Mouse (Mus musculus) forebrain, postnatal 0 days (tissue): Measurements from ENCODE around the gene Syt14. TPM values are rescaled to one million over a fixed set of nuclear protein-coding genes. Genes with fewer than 3 reads are reported as not detected.

ENCODE experiments used
- ATAC-seq: fragments of 200-750 bp; cut with Nextera tagmentation; 2 replicates; pipeline ENCODE4 v1.8.0; 2017; ENCODE audit warnings: mild to moderate bottlenecking, moderate library complexity
- DNase-seq: peaks from one replicate; pipeline ENCODE4 v3.0.0-alpha.2; 2015
- H3K27ac ChIP-seq: fragments of 300-500 bp; sonication (generic); 2 replicates; pipeline ENCODE4 v1.5.1; 2014; ENCODE audit warnings: low read depth, mild to moderate bottlenecking, antibody characterized with exemption, low read length, moderate library complexity, mixed read lengths
- H3K27me3 ChIP-seq: fragments of 300-500 bp; sonication (generic); 2 replicates; pipeline ENCODE4 v1.6.1; 2014; ENCODE audit warnings: mild to moderate bottlenecking, low read length, mixed read lengths; ENCODE audit not compliant: insufficient read depth
- H3K36me3 ChIP-seq: fragments of 300-500 bp; sonication (generic); 2 replicates; pipeline ENCODE4 v1.6.1; 2014; ENCODE audit warnings: mild to moderate bottlenecking, moderate library complexity; ENCODE audit not compliant: insufficient read depth
- H3K4me1 ChIP-seq: fragments of 300-500 bp; sonication (generic); 2 replicates; pipeline ENCODE4 v1.6.1; 2014; ENCODE audit warnings: antibody characterized with exemption; ENCODE audit not compliant: insufficient read depth
- H3K4me2 ChIP-seq: fragments of 300-500 bp; sonication (generic); 2 replicates; pipeline ENCODE4 v1.6.1; 2014; ENCODE audit warnings: low read depth, mild to moderate bottlenecking, moderate library complexity
- H3K4me3 ChIP-seq: fragments of 300-500 bp; sonication (generic); 2 replicates; pipeline ENCODE4 v1.5.1; 2014; ENCODE audit warnings: low read depth, low read length, mixed read lengths
- H3K9ac ChIP-seq: fragments of 300-500 bp; sonication (generic); 2 replicates; pipeline ENCODE4 v1.6.1; 2014; ENCODE audit warnings: mild to moderate bottlenecking
- H3K9me3 ChIP-seq: fragments of 300-500 bp; sonication (generic); 2 replicates; pipeline ENCODE4 v1.6.1; 2016; ENCODE audit warnings: low read length
- CTCF ChIP-seq: sonication (generic); IDR thresholded peaks from 2 replicates; pipeline ENCODE4 v1.5.1; 2016; ENCODE audit warnings: antibody characterized with exemption, control low read depth, low read depth
- WGBS: fragments of 180-500 bp; shearing (Covaris S2); extraction: QIAGEN DNeasy Blood & Tissue Kit; methylation state at CpG from one replicate; pipeline ENCODE4 v1.1.7; 2014; 5-methylcytosine and 5-hydroxymethylcytosine counted together
- polyA plus RNA-seq: library from polyadenylated mRNA; unstranded; fragments of >200 nt; fragmentation: Nextera tagmentation; extraction: Ambion mirVana; gene quantifications from 2 replicates; pipeline ENCODE4 v1.2.1, GENCODE M21; 2015
- total RNA-seq: library from RNA; depleted of rRNA; stranded (reverse); fragments of >200 nt; gene quantifications from 2 replicates; pipeline ENCODE4 v1.2.3, GENCODE M21; 2014

Syt14 gene
- total and polyA plus RNA-seq, 2 experiments from 2014 or later = 4.6 to 16.7 TPM

DNA sequence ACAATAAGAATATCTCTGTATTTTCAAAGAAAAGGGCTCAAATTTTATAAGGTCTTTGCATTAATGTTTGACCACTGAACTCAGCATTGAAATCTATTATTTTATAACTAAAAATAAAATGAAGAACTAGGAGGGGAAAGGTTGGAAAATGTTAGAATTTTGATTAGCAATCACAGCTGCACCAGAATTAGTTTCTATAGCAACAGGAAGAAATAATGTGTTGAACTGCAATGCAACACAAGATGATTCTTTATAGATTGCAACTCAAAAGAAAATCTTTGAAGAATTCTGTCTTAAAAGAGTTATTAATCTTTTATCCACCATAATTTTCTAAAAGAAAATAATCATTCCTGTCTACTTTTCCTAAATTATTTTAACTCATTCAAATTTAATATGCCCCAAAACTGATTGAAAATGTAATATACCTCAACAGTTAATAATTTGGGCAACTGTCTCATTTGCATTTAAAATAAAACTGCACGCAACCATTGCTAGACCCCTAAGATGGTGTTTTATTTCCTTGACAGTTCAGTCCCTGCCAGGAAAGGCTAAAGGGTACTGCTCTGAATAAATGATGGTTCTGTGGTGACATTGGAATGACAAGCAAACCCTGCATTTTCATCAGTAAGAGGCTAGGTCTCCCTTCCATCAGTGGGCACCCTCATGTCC is 88.3 kb downstream of the Syt14 start:
- Histone ChIP-seq H3K4me1 (peaks cover 6% of the 10 kb centered on the region; the same call in 1 of the 2 replicates), H3K9ac (no peak overlapping the region), H3K27me3 (no peaks in the 10 kb centered on the region), H3K36me3 (no peaks in the 10 kb centered on the region; the same call in 1 of the 2 replicates), H3K4me2 (peak overlapping the region; percentile 23; the same call in 1 of the 2 replicates), H3K27ac (peak overlapping the region; percentile 85), H3K9me3 (no peaks in the 10 kb centered on the region), H3K4me3 (no peak overlapping the region)
- 13% methylated on average over 1 of the region's 1 CpGs for WGBS
- TF ChIP-seq CTCF = no peak
- DNase-seq (peak; percentile 16), ATAC-seq (peak; percentile 72; the same call in 1 of the 2 replicates)

DNA sequence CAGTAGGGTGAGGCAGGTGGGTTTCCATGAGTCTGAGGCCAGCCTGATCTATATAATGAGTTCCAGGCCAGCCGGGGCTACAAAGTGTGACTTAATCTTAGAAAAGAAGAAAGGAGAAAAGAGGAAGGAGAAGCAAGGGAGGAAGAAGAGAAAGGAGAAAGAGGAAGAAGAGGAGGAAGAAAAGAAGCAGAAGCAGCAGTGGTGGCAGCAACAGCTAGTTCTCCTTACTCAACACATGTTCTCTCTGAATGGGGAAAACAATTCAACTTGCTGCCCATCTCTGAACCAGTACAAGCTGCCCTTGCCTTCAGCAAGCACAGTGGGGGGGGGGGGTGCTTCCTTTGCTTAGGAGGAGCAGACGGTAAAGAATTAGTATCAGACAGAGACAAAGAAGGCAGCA is 96.5 kb downstream of the Syt14 start:
- Histone ChIP-seq H3K27me3 (no peaks in the 10 kb centered on the region), H3K36me3 (no peaks in the 10 kb centered on the region; the same call in 1 of the 2 replicates), H3K4me3 (no peak overlapping the region), H3K9ac (no peak overlapping the region), H3K27ac (no peak overlapping the region), H3K9me3 (no peaks in the 10 kb centered on the region), H3K4me1 (no peaks in the 10 kb centered on the region), H3K4me2 (no peak overlapping the region)
- 53% methylated on average over 2 of the region's 2 CpGs for WGBS
- DNase-seq (no peak), ATAC-seq (no peak)
- no peak for TF ChIP-seq CTCF

DNA sequence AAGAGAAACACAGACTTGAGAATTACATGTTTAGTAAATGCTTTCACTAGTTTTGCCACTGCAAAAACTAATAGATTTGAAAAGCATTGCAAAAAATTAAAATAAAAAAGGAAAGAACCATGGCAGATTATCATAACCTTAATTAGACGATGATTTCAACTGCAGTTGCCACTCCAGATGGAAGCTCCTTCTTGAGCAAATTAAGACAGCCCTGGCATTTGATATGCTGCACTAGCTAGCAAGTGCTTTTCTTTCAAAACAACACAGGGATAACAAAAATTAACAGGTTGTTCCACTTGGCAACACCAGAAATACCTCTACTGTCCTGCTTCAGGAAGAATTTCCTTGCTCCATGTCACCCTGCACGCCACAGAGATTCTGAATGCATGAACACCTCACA is 97.6 kb downstream of the Syt14 start:
- H3K36me3 ChIP-seq = no peaks in the 10 kb centered on the region; the same call in 1 of the 2 replicates
- no peaks in the 10 kb centered on the region for H3K9me3 ChIP-seq
- peak; percentile 56 for ATAC-seq
- H3K27me3 ChIP-seq = no peaks in the 10 kb centered on the region
- no peak overlapping the region for H3K4me3 ChIP-seq
- H3K27ac ChIP-seq = peak overlapping the region; percentile 45; the same call in 1 of the 2 replicates
- 54% methylated on average over 2 of the region's 2 CpGs for WGBS
- no peaks in the 10 kb centered on the region for H3K4me1 ChIP-seq
- TF ChIP-seq CTCF = no peak
- no peak overlapping the region for H3K9ac ChIP-seq
- peak; percentile 53 for DNase-seq
- H3K4me2 ChIP-seq = no peak overlapping the region

DNA sequence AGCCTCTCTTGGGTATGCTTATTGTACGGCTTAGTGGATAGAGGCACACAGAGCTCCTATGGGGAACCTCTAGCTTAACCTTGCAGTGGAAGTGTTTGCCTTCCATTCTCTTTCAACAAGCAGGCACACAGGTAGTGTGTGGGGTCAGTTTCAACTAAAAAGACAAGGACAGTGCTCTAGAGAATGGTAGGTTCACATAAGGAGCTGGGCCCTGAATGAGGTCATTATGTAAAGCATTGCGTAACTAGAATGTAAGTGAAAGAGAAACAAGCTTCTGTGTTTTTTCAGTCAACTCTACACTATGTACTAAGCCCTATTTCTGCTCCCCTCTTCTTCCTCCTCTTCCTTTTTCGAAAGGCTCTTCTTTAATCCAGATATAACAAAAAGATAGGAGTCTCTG is 103.8 kb downstream of the Syt14 start:
- Histone ChIP-seq H3K9me3 (no peaks in the 10 kb centered on the region), H3K4me3 (no peak overlapping the region), H3K27ac (no peak overlapping the region), H3K4me1 (no peaks in the 10 kb centered on the region), H3K4me2 (no peak overlapping the region), H3K9ac (no peak overlapping the region), H3K27me3 (no peaks in the 10 kb centered on the region), H3K36me3 (peaks cover 3% of the 10 kb centered on the region; the same call in 1 of the 2 replicates)
- no peak for TF ChIP-seq CTCF
- ATAC-seq = no peak
- no peak for DNase-seq
- 86% methylated on average over 3 of the region's 3 CpGs for WGBS

DNA sequence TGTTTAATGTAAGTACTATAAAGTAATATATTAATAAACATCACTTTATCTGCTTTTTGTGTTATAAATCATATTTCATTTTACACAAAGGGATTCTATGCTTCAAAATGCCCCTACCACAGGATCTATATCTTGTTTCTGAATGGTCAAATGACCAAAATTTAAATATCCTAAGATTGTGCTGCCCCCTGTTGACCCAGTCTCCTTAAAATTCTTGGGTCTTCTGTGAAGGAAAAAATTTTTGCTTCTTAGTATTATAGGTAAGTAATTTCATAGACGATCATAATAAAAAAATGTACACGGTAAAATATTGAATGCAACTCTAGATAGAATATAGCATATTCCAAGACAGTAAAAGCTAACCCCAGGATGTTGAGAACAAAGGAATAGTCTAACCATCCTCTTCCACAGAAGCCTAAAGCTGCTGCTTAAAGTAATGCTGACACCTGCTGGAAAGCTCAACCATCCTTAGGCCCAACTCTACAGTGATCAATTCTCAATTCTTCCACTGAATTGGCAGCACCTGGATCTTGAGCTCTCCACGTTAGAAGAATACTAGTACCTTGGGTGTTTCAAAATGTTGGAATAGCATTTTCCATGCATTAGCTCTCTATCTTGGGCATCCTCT is 123.4 kb downstream of the Syt14 start:
- H3K4me3 ChIP-seq = no peak overlapping the region
- H3K27ac ChIP-seq = no peak overlapping the region
- no peaks in the 10 kb centered on the region for H3K4me1 ChIP-seq
- H3K36me3 ChIP-seq = 0 out of 2 replicates have a peak, but pooled peaks cover 6% of the 10 kb centered on the region
- peak; percentile 59; the same call in 1 of the 2 replicates for ATAC-seq
- H3K9ac ChIP-seq = no peak overlapping the region
- DNase-seq = peak; percentile 20
- no peaks in the 10 kb centered on the region for H3K27me3 ChIP-seq
- no peak overlapping the region for H3K4me2 ChIP-seq
- no peaks in the 10 kb centered on the region for H3K9me3 ChIP-seq
- WGBS = 60% methylated on average over 3 of the region's 3 CpGs
- peak; percentile 47 for TF ChIP-seq CTCF

DNA sequence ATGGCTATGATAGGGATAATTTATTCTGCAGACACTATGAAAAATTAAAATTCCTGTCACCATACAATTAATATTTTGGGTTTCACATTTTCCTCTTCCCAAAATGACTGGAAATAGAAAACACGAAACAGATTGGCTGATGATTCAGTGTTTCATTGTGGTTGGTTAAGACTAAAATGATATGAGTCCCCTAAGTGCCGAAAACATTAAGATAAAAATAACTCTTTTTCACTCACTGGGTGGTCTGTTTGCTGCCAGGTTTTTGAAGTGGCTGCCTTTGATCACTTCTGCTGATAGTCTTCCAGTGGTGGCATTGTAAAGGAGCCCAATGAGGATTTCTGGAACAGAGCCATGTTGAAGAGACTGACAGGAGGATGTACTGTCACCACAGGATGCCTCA is 134.1 kb downstream of the Syt14 start:
- no peak overlapping the region for H3K27ac ChIP-seq
- H3K4me2 ChIP-seq = no peak overlapping the region
- no peak overlapping the region for H3K9ac ChIP-seq
- no peaks in the 10 kb centered on the region for H3K4me1 ChIP-seq
- ATAC-seq (no peak), DNase-seq (no peak)
- H3K36me3 ChIP-seq = peaks cover 12% of the 10 kb centered on the region
- no peaks in the 10 kb centered on the region for H3K9me3 ChIP-seq
- no peak overlapping the region for H3K4me3 ChIP-seq
- no peak for TF ChIP-seq CTCF
- no peaks in the 10 kb centered on the region for H3K27me3 ChIP-seq
- 59% methylated on average over 2 of the region's 2 CpGs for WGBS

DNA sequence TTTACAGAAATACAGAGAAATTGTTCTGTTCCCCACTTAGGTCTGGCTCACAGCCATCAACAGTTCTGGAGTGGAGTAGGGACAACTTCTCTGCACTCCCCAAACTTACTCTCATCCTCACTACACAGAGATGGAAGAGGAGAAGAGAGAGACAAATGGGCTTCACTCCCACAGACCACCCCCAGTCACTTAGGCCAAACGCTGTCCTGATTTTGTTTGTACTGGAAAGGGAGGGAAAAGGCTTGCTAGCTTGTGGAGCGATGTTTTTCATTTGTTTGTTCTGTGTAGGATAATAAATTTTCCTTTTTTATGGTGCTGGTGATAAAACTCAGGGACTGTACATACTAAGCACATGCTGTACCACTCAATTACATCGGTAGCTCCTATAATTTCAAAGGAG is 134.7 kb downstream of the Syt14 start:
- WGBS = 85% methylated on average over 3 of the region's 3 CpGs
- Histone ChIP-seq H3K9ac (no peak overlapping the region), H3K4me1 (no peaks in the 10 kb centered on the region), H3K27ac (no peak overlapping the region), H3K36me3 (peaks cover 18% of the 10 kb centered on the region), H3K9me3 (no peaks in the 10 kb centered on the region), H3K27me3 (no peaks in the 10 kb centered on the region), H3K4me3 (no peak overlapping the region), H3K4me2 (no peak overlapping the region)
- ATAC-seq (no peak), DNase-seq (no peak)
- TF ChIP-seq CTCF = no peak
